Mouse (Mus musculus): ENCODE measurements around the gene Gm10945.

Gene Gm10945

GRCm38 (mm10) chr10:6761287-6761811 is at the start of gene Gm10945:
Gm10945 (minus strand) TSS chr10:6761761.
- no peak for DNase-seq (ENCODE audit: low read depth, low spot score)

- DNase-seq (ENCODE audit: low read depth, low spot score) = no peak
These were observed 28.7 kb upstream of the Gm10945 start for GRCm38 (mm10) chr10:6790226-6790625.

GRCm38 (mm10) chr10:6788517-6789237 is 27.1 kb upstream of the Gm10945 start:
- peak; percentile 2 for DNase-seq (ENCODE audit: low read depth, low spot score)

- DNase-seq (ENCODE audit: low read depth, low spot score) = no peak
These were observed 3.4 kb downstream of the Gm10945 start, which contains the start of gene Oprm1 for GRCm38 (mm10) chr10:6758206-6758605. Oprm1 (plus strand) TSS chr10:6758506.

- no peak for DNase-seq (ENCODE audit: low read depth, low spot score)
These were observed 8.2 kb downstream of the Gm10945 start for GRCm38 (mm10) chr10:6753375-6753774.

- no peak for DNase-seq (ENCODE audit: low read depth, low spot score)
These were observed 33.1 kb downstream of the Gm10945 start for GRCm38 (mm10) chr10:6728469-6728868.

GRCm38 (mm10) chr10:6723765-6724164 is 37.8 kb downstream of the Gm10945 start:
- DNase-seq (ENCODE audit: low read depth, low spot score) = no peak

GRCm38 (mm10) chr10:6717181-6717948 is 44.2 kb downstream of the Gm10945 start:
- DNase-seq (ENCODE audit: low read depth, low spot score) = no peak

- no peak for DNase-seq (ENCODE audit: low read depth, low spot score)
These were observed 56.2 kb downstream of the Gm10945 start for GRCm38 (mm10) chr10:6705226-6705885.

- DNase-seq (ENCODE audit: low read depth, low spot score) = peak; percentile 34
These were observed 67.2 kb downstream of the Gm10945 start for GRCm38 (mm10) chr10:6694218-6694850.

All from retina, postnatal 7 days (tissue).